Comparison of ENCODE assay signal across 8 mouse cellular contexts in the genomic region with DNA sequence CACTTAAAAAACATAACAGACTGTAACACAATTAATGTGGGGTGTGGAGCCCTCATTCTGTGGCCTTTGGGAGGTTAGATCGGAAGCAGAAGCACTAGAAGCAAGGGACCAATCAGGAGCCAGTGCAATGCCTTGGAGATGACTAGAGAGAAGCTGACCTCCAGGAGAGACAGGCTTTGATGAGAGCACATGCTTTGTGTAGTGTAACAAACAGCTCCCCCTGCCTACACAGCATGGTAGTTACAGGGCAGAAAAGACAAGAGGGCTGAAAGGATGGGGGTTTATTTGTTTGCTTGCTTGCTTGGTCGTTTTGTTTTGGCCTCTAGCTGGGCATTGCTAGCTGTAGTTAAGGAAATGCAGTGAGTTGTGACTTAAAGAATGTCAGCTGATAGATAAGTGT. TPM values are rescaled to one million over a fixed set of nuclear protein-coding genes. Genes with fewer than 3 reads are reported as not detected.
A peak's percentile ranks its signal among the peaks of the same experiment; 100 is the strongest.
DNase-seq lines count a peak whose midpoint lies in the region; ATAC-seq and TF ChIP-seq lines count a peak whose summit lies in the region.

No protein-coding gene starts in this region.

- no peak overlapping the region for H3K9ac ChIP-seq in forebrain, postnatal 0 days
- H3K9ac ChIP-seq in limb, embryonic 14.5 days (ENCODE audit: low read depth, low read length, severe bottlenecking), result no peak overlapping the region
- H3K9ac ChIP-seq in neural tube, embryonic 15.5 days (replicated peaks), result no peak overlapping the region

- H3K4me1 ChIP-seq in forebrain, postnatal 0 days (ENCODE audit: insufficient read depth), result no peaks in the 10 kb centered on the region
- H3K4me1 ChIP-seq in limb, embryonic 14.5 days (ENCODE audit: control insufficient read depth, insufficient read depth, low read length), result no peaks in the 10 kb centered on the region
- H3K4me1 ChIP-seq in neural tube, embryonic 15.5 days, result peaks cover 5% of the 10 kb centered on the region

- H3K9me3 ChIP-seq in forebrain, postnatal 0 days (ENCODE audit: low read length), result no peaks in the 10 kb centered on the region
- no peaks in the 10 kb centered on the region for H3K9me3 ChIP-seq in limb, embryonic 14.5 days (ENCODE audit: control insufficient read depth, low read length)
- no peaks in the 10 kb centered on the region for H3K9me3 ChIP-seq in neural tube, embryonic 15.5 days (replicated peaks)

- no peaks in the 10 kb centered on the region for H3K36me3 ChIP-seq in forebrain, postnatal 0 days (ENCODE audit: insufficient read depth)
- H3K36me3 ChIP-seq in limb, embryonic 14.5 days (ENCODE audit: control insufficient read depth, insufficient read depth, low read length), result no peaks in the 10 kb centered on the region
- H3K36me3 ChIP-seq in neural tube, embryonic 15.5 days, result no peaks in the 10 kb centered on the region

- H3K4me2 ChIP-seq in forebrain, postnatal 0 days (ENCODE audit: low read depth), result no peak overlapping the region
- H3K4me2 ChIP-seq in limb, embryonic 14.5 days (replicated peaks; ENCODE audit: low read depth, low read length, severe bottlenecking), result no peak overlapping the region
- H3K4me2 ChIP-seq in neural tube, embryonic 15.5 days, result no peak overlapping the region

- H3K4me3 ChIP-seq in forebrain, postnatal 0 days (ENCODE audit: low read depth, low read length), result no peak overlapping the region
- no peak overlapping the region for H3K4me3 ChIP-seq in limb, embryonic 14.5 days (replicated peaks; ENCODE audit: low read length)
- H3K4me3 ChIP-seq in neural tube, embryonic 15.5 days (replicated peaks), result no peak overlapping the region

- H3K27me3 ChIP-seq in forebrain, postnatal 0 days (ENCODE audit: insufficient read depth, low read length), result no peaks in the 10 kb centered on the region
- no peaks in the 10 kb centered on the region for H3K27me3 ChIP-seq in limb, embryonic 14.5 days (ENCODE audit: control insufficient read depth, insufficient read depth, low read length)
- no peaks in the 10 kb centered on the region; the same call in 1 of the 2 replicates for H3K27me3 ChIP-seq in neural tube, embryonic 15.5 days (replicated peaks)

- no peak for TF ChIP-seq POLR2A in limb, embryonic 14.5 days (IDR thresholded peaks at IDR 0.05; ENCODE audit: borderline replicate concordance, extremely low read depth, insufficient read depth, insufficient read length)

- TF ChIP-seq CTCF in forebrain, postnatal 0 days (IDR thresholded peaks at IDR 0.05; ENCODE audit: low read depth), result peak; percentile 82

- 5% methylated on average over 2 of the region's 2 CpGs for WGBS in forebrain, postnatal 0 days
- 9% methylated on average over 2 of the region's 2 CpGs for WGBS in limb, embryonic 14.5 days
- 9% methylated on average over 2 of the region's 2 CpGs for WGBS in neural tube, embryonic 15.5 days

- no peak overlapping the region for H3K27ac ChIP-seq in forebrain, postnatal 0 days (ENCODE audit: low read depth, low read length)
- H3K27ac ChIP-seq in limb, embryonic 14.5 days (replicated peaks; ENCODE audit: low read depth, low read length), result no peak overlapping the region
- H3K27ac ChIP-seq in neural tube, embryonic 15.5 days (replicated peaks), result no peak overlapping the region

- peak; percentile 9 for DNase-seq in heart, adult 8-10 months (ENCODE audit: low spot score)
- DNase-seq in heart, adult 11 months, result no peak
- DNase-seq in CD4-positive, CD25-positive, alpha-beta regulatory T cell, adult 2 months (ENCODE audit: low read depth, low spot score), result peak; percentile 55
- peak; percentile 80 for DNase-seq in brain, adult 2 months (ENCODE audit: low read depth, low spot score)
- DNase-seq in forebrain, postnatal 0 days, result peak; percentile 55
- DNase-seq in limb, embryonic 14.5 days (ENCODE audit: low spot score), result peak; percentile 20
- DNase-seq in right cerebral cortex, postnatal 25 days, result no peak

- peak; percentile 75 for ATAC-seq in forebrain, postnatal 0 days
- ATAC-seq in limb, embryonic 14.5 days (ENCODE audit: low FRiP score, low read depth), result no peak
- peak; percentile 62; the same call in 1 of the 2 replicates for ATAC-seq in neural tube, embryonic 15.5 days (ENCODE audit: low FRiP score)

RNA-seq across cellular contexts. Expression of a gene that starts 25.3 kb away (rescaled TPM):
- 10 to 100 TPM in 2 of 4 experiments, 1 to 10 TPM in 2; 6.9 to 14.2 (median 9.4) TPM for total RNA-seq in heart, adult 8-10 months (2022)
- total RNA-seq in forebrain, postnatal 0 days (2014; rRNA removed), result 22.8 and 23.4 TPM in 2 replicates
- polyA plus RNA-seq in forebrain, postnatal 0 days (2015; fragmentation: Nextera tagmentation; extraction: Ambion mirVana), result 30.8 and 35.2 TPM in 2 replicates
- polyA plus RNA-seq in limb, embryonic 14.5 days (2012; rRNA removed), result 11.0 and 16.7 TPM in 2 replicates
- polyA plus RNA-seq in limb, embryonic 14.5 days (2014; fragmentation: Nextera tagmentation; extraction: Ambion mirVana), result 28.9 and 35.4 TPM in 2 replicates
- 39.7 and 42.1 TPM in 2 replicates for polyA plus RNA-seq in neural tube, embryonic 15.5 days (2015; fragmentation: Nextera tagmentation; extraction: Ambion mirVana)

RNA-seq across cellular contexts. Expression of a gene that starts 25.5 kb away (rescaled TPM):
- 10 to 100 TPM in 1 of 4 experiments, 1 to 10 TPM in 3; 5.2 to 10.4 (median 7.1) TPM for total RNA-seq in heart, adult 8-10 months (2022)
- total RNA-seq in forebrain, postnatal 0 days (2014; rRNA removed), result 19.9 and 24.9 TPM in 2 replicates
- 7.7 and 7.8 TPM in 2 replicates for polyA plus RNA-seq in forebrain, postnatal 0 days (2015; fragmentation: Nextera tagmentation; extraction: Ambion mirVana)
- polyA plus RNA-seq in limb, embryonic 14.5 days (2012; rRNA removed), result 5.9 and 6.1 TPM in 2 replicates
- 1.4 and 2.8 TPM in 2 replicates for polyA plus RNA-seq in limb, embryonic 14.5 days (2014; fragmentation: Nextera tagmentation; extraction: Ambion mirVana)
- polyA plus RNA-seq in neural tube, embryonic 15.5 days (2015; fragmentation: Nextera tagmentation; extraction: Ambion mirVana), result 7.7 and 8.6 TPM in 2 replicates

RNA-seq across cellular contexts. Expression of a gene that starts 50.1 kb away (rescaled TPM):
- total RNA-seq in heart, adult 8-10 months (2022), result under 1 TPM; 0.14 to 0.83 (median 0.63) TPM
- total RNA-seq in forebrain, postnatal 0 days (2014; rRNA removed), result 1.5 and 3.7 TPM in 2 replicates
- 0.26 and 0.36 TPM in 2 replicates for polyA plus RNA-seq in forebrain, postnatal 0 days (2015; fragmentation: Nextera tagmentation; extraction: Ambion mirVana)
- polyA plus RNA-seq in limb, embryonic 14.5 days (2012; rRNA removed), result 0.70 and 0.87 TPM in 2 replicates
- polyA plus RNA-seq in limb, embryonic 14.5 days (2014; fragmentation: Nextera tagmentation; extraction: Ambion mirVana), result 0.43 and 0.91 TPM in 2 replicates
- polyA plus RNA-seq in neural tube, embryonic 15.5 days (2015; fragmentation: Nextera tagmentation; extraction: Ambion mirVana), result 1.4 and 1.5 TPM in 2 replicates

Comparison
In these comparisons a context has a peak if more than half of its experiments do, and no peak if none do; other contexts are left out.
1. DNase-seq: peak in heart, adult 8-10 months (single experiment), CD4-positive, CD25-positive, alpha-beta regulatory T cell, adult 2 months (single experiment), brain, adult 2 months (single experiment), forebrain, postnatal 0 days (single experiment) and limb, embryonic 14.5 days (single experiment); none in heart, adult 11 months (single experiment) and right cerebral cortex, postnatal 25 days (single experiment).